Mouse (Mus musculus) myocyte (in vitro differentiated cells): ENCODE results near the gene Gucy1a1.

ENCODE experiments used
- POLR2A ChIP-seq: IDR thresholded peaks from one replicate; pipeline ENCODE4 v1.6.1; 2011; ENCODE audit warnings: low read depth, mild to moderate bottlenecking, control low read depth, moderate library complexity; ENCODE audit not compliant: insufficient read length
- TCF12 ChIP-seq: IDR thresholded peaks from one replicate; pipeline ENCODE4 v1.6.1; 2011; ENCODE audit warnings: mild to moderate bottlenecking, control low read depth; ENCODE audit not compliant: poor library complexity, insufficient read depth, severe bottlenecking

DNA sequence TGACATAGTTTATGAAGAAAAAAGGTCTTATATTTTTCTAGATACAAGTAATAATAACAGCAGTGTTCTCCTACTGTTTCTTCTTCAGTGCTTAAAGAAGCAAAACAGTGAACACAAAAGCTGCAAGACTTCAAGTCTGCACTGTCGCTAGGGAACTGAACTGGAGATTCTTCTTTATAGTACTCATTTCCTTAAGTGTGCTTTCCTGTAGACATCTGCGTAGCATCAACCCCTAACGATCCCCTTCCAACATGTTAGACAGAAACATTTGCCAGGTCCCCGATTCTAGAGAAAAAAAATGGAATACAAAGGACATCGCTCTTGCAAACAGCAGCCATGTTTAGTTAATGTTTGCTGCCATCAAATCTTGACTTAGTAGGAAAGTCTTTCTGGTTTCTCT, 77.8 kb downstream of the Gucy1a1 start:
- TF ChIP-seq TCF12 (no peak), POLR2A (no peak)
